Mouse (Mus musculus) embryo, embryonic 11.5 days (tissue): ENCODE measurements at regions not wholly inside any gene's neighbourhood (a gene's known extent, or its start where the extent isn't known, plus 50 kb on each side); places are given as distances from the start of the nearest gene placed in this dataset.

Source experiments
- DNase-seq: peaks from one replicate; pipeline ENCODE4 v3.0.0-alpha.2; 2012; ENCODE audit warnings: low read depth, low spot score

- DNase-seq, result no peak
Observed at GRCm38 (mm10) chr9:62590407-62591195, 53.8 kb upstream of the Coro2b start.

GRCm38 (mm10) chr9:62591196-62591485, 54.3 kb upstream of the Coro2b start:
- DNase-seq, result no peak

- DNase-seq, result no peak
Observed at GRCm38 (mm10) chr9:62598056-62598455, 61.2 kb upstream of the Coro2b start.

GRCm38 (mm10) chr9:62598956-62599355, 62.1 kb upstream of the Coro2b start:
- DNase-seq, result no peak

GRCm38 (mm10) chr9:62610526-62610925, 67.1 kb upstream of the Itga11 start:
- no peak for DNase-seq

- no peak for DNase-seq
Observed at GRCm38 (mm10) chr9:62611452-62611851, 66.2 kb upstream of the Itga11 start.

- peak; percentile 27 for DNase-seq
Observed at GRCm38 (mm10) chr9:62613053-62613452, 64.6 kb upstream of the Itga11 start.

GRCm38 (mm10) chr9:62613806-62614205, 63.8 kb upstream of the Itga11 start:
- DNase-seq, result no peak

GRCm38 (mm10) chr9:62614950-62615349, 62.7 kb upstream of the Itga11 start:
- no peak for DNase-seq

GRCm38 (mm10) chr9:62615799-62616198, 61.8 kb upstream of the Itga11 start:
- DNase-seq, result no peak

GRCm38 (mm10) chr9:62618994-62619393, 58.6 kb upstream of the Itga11 start:
- DNase-seq, result no peak

- no peak for DNase-seq
Observed at GRCm38 (mm10) chr9:62620901-62621445, 56.7 kb upstream of the Itga11 start.

GRCm38 (mm10) chr9:62622106-62622505, 55.5 kb upstream of the Itga11 start:
- DNase-seq, result peak; percentile 17

- DNase-seq, result no peak
Observed at GRCm38 (mm10) chr9:62624562-62625044, 53.0 kb upstream of the Itga11 start.

- no peak for DNase-seq
Observed at GRCm38 (mm10) chr9:62627071-62628000, 50.3 kb upstream of the Itga11 start.
